Mouse (Mus musculus) neural tube, embryonic 13.5 days (tissue): Measurements from ENCODE around the gene Gm11437. TPM values are rescaled to one million over a fixed set of nuclear protein-coding genes. Genes with fewer than 3 reads are reported as not detected.

Experiments
- polyA plus RNA-seq: library from polyadenylated mRNA; unstranded; fragments of >200 nt; fragmentation: Nextera tagmentation; extraction: Ambion mirVana; gene quantifications from 2 replicates; pipeline ENCODE4 v1.2.1, GENCODE M21; 2015

Gene Gm11437
- polyA plus RNA-seq, 1 experiment from 2014 or later = 0.15 TPM

Other genes with a start within 250 kb of the Gm11437 start
- gene Ddx52, start 225.4 kb downstream of the Gm11437 start, polyA plus RNA-seq = 27.7 and 28.4 TPM in 2 replicates
- gene Synrg, start 203.0 kb downstream of the Gm11437 start, polyA plus RNA-seq = 23.2 and 25.4 TPM in 2 replicates
- gene Dusp14, start 98.2 kb downstream of the Gm11437 start, polyA plus RNA-seq = 8.7 and 10.4 TPM in 2 replicates
- gene Tada2a, start 37.9 kb downstream of the Gm11437 start, polyA plus RNA-seq = 27.7 and 28.4 TPM in 2 replicates
- gene Acaca, start 37.8 kb downstream of the Gm11437 start, polyA plus RNA-seq = 19.8 and 22.6 TPM in 2 replicates